Mouse (Mus musculus) E14TG2a.4 (cell line): ENCODE data around the gene Otud7a.

Experiments used
- CTCF ChIP-seq: conservative IDR thresholded peaks from 2 replicates; pipeline ENCODE4 v1.5.1; 2014; ENCODE audit warnings: low read length
- NANOG ChIP-seq: IDR thresholded peaks from 2 replicates; pipeline ENCODE4 v1.6.1; 2014; ENCODE audit warnings: borderline replicate concordance, low read length, mixed read lengths

- TF ChIP-seq CTCF (no peak), NANOG (no peak)
Measured at GRCm38 (mm10) chr7:63762529-63762928, 318.0 kb downstream of the Otud7a start.
